Mouse (Mus musculus) midbrain, embryonic 16.5 days (tissue): ENCODE data around the gene Wipf2. TPM values are rescaled to one million over a fixed set of nuclear protein-coding genes. Genes with fewer than 3 reads are reported as not detected.

Source experiments
- polyA plus RNA-seq: library from polyadenylated mRNA; unstranded; fragments of >200 nt; fragmentation: Nextera tagmentation; extraction: Ambion mirVana; gene quantifications from 2 replicates; pipeline ENCODE4 v1.2.1, GENCODE M21; 2015

Gene Wipf2
- polyA plus RNA-seq, 1 experiment from 2014 or later, result 4.7 TPM

Other genes with a start within 250 kb of the Wipf2 start
- gene Gm12355, start 238.0 kb upstream of the Wipf2 start, polyA plus RNA-seq, result 0.18 and 0.65 TPM in 2 replicates
- gene Gsdma3, start 237.3 kb upstream of the Wipf2 start, polyA plus RNA-seq, result not detected in 2 replicates
- gene Gsdma2, start 216.9 kb upstream of the Wipf2 start, polyA plus RNA-seq, result not detected in 2 replicates
- gene Gsdma, start 199.3 kb upstream of the Wipf2 start, polyA plus RNA-seq, result not detected in 2 replicates
- gene Psmd3, start 181.1 kb upstream of the Wipf2 start, polyA plus RNA-seq, result 175 and 182 TPM in 2 replicates
- not detected in 2 replicates for gene Csf3, start 162.4 kb upstream of the Wipf2 start, polyA plus RNA-seq
- 75.1 and 77.5 TPM in 2 replicates for gene Med24, start 134.2 kb upstream of the Wipf2 start, polyA plus RNA-seq
- gene Thra, start 123.0 kb upstream of the Wipf2 start, polyA plus RNA-seq, result 139 and 149 TPM in 2 replicates
- gene Nr1d1, start 88.3 kb upstream of the Wipf2 start, polyA plus RNA-seq, result 3.5 and 5.2 TPM in 2 replicates
- gene Msl1, start 68.1 kb upstream of the Wipf2 start, polyA plus RNA-seq, result 29.2 and 33.2 TPM in 2 replicates
- 47.0 and 51.7 TPM in 2 replicates for gene Casc3, start 58.7 kb upstream of the Wipf2 start, polyA plus RNA-seq
- 9.6 and 10.6 TPM in 2 replicates for gene Rapgefl1, start 26.9 kb upstream of the Wipf2 start, polyA plus RNA-seq
- gene Cdc6, start 44.2 kb downstream of the Wipf2 start, polyA plus RNA-seq, result 2.4 TPM in 2 replicates
- 9.5 and 9.6 TPM in 2 replicates for gene Rara, start 64.2 kb downstream of the Wipf2 start, polyA plus RNA-seq
- 1.0 and 1.9 TPM in 2 replicates for gene Gjd3, start 119.4 kb downstream of the Wipf2 start, polyA plus RNA-seq
- gene Top2a, start 160.6 kb downstream of the Wipf2 start, polyA plus RNA-seq, result 20.4 and 29.1 TPM in 2 replicates
- gene Igfbp4, start 177.6 kb downstream of the Wipf2 start, polyA plus RNA-seq, result 117 and 119 TPM in 2 replicates
- 0.04 and 0.09 TPM in 2 replicates for gene Tns4, start 225.7 kb downstream of the Wipf2 start, polyA plus RNA-seq